Mouse (Mus musculus) frontal cortex, postnatal 25 days (tissue): ENCODE results near the gene Slc2a10.

Source experiments
- DNase-seq, 2 experiments: peaks; one replicate each; pipeline ENCODE4 v3.0.0; 2022; ENCODE audit warnings: low spot score in 2 of 2

Slc2a10 gene

GRCm38 (mm10) chr2:165503259-165504203 lies at the start of gene Slc2a10:
Gene Slc2a10 (plus strand): TSS chr2:165503787.
- DNase-seq, result no peak

GRCm38 (mm10) chr2:165456710-165457109 lies 46.9 kb upstream of the Slc2a10 start:
- no peak for DNase-seq

- no peak for DNase-seq
Observed at GRCm38 (mm10) chr2:165458189-165458588, 45.4 kb upstream of the Slc2a10 start.

GRCm38 (mm10) chr2:165459663-165460062 lies 43.9 kb upstream of the Slc2a10 start:
- DNase-seq, result no peak

- no peak for DNase-seq
Observed at GRCm38 (mm10) chr2:165467824-165468452, 35.6 kb upstream of the Slc2a10 start.

- DNase-seq, result no peak
Observed at GRCm38 (mm10) chr2:165470167-165470566, 33.4 kb upstream of the Slc2a10 start.

DNA sequence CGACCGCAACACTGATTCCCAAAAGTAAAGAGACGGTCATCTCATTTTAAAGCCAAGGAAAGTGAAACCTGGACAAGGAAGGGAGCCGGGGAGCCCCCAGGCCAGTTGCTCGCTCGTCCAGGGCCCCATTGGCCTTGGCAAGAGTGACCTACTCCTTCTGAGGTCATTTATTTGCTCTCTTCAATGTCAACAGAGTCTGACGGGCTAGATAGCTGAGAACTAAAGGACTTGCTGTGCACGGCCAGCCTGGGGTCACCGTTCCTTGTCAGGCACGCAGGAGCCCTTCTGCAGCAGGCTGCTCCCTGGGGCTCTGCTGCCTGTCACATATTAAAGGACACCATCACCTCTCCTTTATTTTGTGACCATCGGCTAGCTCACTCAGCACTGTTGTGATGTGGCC lies 31.6 kb upstream of the Slc2a10 start:
- no peak for DNase-seq

GRCm38 (mm10) chr2:165473003-165473402 lies 30.6 kb upstream of the Slc2a10 start, which contains the start of gene Slc13a3:
Gene Slc13a3 (minus strand): TSS chr2:165473230.
- DNase-seq, result no peak

DNA sequence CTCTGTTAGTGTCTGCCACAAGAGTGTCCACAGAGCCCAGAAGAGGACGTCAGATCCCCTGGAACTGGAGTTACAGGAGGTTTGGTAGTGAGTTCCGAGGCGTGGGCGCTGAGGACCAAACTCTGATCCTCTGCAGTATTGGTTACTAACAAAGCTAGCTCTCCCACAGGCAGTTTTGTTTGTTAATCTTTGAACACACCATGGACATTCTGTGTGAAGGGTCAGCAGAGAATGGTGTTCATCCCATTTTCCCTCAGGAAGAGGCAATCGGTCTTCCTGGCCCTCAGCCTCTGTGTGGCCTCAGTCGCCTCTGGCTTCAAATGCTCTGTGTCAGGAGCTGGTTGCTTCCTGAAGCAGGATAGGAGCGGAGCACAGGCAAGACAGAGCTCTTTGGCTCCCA lies 28.2 kb upstream of the Slc2a10 start:
- DNase-seq, result no peak

DNA sequence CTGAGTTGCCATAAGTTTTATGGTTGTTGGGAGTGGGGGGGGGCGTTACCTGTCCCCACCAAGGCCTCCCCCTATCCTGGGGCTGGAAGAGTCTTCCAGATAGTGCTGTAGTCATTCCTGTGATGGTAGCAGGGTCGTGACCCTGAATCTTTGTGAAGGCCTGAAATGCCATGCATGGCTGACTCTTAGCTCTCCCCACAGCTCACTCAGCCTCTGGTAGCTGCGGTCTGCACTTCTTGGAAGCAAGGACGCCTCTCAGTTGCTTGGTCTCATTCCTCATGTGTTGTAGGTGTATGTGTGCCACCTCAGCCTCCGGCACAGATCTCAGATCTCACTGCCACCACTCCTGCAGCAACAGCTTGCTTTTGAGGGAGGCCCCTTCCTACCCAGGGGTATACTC lies 27.7 kb upstream of the Slc2a10 start:
- no peak for DNase-seq

DNA sequence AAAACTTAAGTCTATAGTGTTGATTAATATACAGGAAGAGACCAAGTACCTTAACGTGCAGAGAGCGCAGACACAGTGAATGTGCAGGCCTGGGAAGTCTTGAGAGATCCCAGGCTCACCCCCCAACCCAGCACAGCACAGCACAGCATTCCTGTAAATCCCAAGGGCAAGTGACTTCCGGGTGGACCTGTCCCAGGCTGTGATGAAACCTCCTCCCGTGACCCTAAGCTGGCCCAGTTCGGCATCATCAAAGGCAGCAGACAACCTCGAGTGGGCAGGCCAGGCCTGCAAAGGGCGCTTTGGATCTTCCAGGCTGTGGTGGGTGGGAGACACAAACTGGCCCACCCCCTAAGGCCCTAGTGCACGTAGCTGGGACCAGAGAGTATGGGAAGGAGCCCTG lies 21.6 kb upstream of the Slc2a10 start:
- DNase-seq, result no peak

DNA sequence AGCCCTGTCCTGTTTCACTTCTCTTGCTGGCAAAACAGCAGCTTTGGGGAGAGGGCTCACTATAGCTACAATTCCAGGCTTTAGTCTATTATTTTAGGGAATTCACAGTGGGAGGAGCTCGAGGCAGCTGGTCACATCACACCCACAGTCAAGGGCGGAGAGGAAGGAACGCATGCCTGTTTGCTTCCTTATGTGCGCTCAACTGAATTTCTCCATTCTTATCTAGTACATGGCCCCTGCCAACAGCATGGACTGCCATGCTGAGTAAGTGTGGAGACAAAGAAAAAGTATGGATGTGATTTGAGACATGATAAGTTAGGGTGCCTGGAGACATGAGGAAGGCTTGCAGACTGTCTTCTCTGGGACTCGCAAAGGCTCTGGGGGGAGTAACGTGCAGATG lies 19.4 kb upstream of the Slc2a10 start:
- no peak for DNase-seq

GRCm38 (mm10) chr2:165485826-165486225 lies 17.8 kb upstream of the Slc2a10 start:
- DNase-seq, result no peak

GRCm38 (mm10) chr2:165486401-165486800 lies 17.2 kb upstream of the Slc2a10 start:
- DNase-seq, result no peak

DNA sequence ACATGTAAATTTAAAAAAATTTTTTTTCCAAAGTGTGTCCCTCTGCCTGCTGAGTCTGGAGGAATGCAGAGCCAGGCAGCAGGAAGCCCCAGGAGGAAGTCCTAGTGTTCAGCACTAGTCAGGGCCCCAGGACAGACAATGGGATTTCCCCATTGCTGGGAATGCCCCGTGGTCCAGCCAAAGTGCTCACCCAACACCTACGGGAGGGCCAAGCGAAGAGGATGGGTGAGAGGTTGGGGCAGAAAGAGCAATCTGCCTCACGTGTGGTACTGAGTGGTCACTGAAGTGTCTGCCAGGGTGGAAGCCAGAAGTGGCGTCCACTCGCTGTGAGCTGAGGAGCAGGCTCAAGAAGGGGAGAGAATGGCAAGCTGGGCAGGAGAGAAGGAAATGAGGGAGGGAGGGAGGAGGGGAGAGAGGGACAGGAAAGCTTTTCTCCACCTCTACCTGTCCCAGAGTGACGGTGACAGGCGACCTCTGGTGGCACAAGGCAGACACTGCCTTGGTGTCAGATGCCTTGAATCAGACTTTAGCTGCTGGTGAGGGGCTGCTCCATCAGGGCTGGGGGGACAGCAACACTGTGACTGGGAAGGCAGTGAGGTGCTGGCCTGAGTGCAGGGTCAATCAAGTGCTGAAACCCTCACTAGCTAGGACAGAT lies 16.6 kb upstream of the Slc2a10 start:
- DNase-seq, result peak in 1 of 2 experiments; percentile 56

- DNase-seq, result peak; percentile 68 to 72
Observed at GRCm38 (mm10) chr2:165492648-165493553, 10.7 kb upstream of the Slc2a10 start, which contains the start of gene Trp53rka. Gene Trp53rka (minus strand): TSS chr2:165493324.

DNA sequence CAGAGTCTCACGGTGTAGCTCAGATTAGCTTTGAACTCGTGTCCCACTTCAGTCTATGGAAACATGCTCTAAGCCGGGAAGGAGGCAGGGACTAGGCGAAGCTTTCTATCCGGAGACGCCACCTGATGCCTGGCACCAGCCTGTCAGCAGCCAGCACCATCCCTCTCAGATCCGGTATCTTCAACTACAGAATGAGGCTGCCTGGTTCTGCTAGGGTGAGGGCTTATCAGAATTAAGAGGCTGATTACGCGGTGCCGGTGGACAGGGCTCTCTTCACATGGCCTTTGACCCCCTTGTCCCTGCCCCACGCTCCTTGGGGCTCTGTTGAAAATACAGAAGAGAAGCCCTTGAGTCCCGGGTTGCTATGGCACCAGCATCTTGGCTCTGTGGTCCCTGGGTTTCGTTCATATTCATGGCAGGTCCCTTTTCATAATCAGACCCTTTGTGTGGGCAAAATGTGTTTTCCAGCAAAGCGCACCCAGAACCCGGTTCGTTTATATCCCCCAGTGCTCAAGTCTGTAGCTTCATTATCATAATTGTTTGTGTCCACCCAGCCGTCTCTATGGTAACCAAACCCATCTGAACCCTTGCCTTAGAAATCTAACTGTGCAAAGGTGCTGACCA lies 9.9 kb upstream of the Slc2a10 start:
- peak in 1 of 2 experiments; percentile 27 for DNase-seq

- DNase-seq, result no peak
Observed at GRCm38 (mm10) chr2:165494495-165494894, 9.1 kb upstream of the Slc2a10 start.

GRCm38 (mm10) chr2:165496251-165496650 lies 7.3 kb upstream of the Slc2a10 start:
- peak; percentile 51 to 65 for DNase-seq

DNA sequence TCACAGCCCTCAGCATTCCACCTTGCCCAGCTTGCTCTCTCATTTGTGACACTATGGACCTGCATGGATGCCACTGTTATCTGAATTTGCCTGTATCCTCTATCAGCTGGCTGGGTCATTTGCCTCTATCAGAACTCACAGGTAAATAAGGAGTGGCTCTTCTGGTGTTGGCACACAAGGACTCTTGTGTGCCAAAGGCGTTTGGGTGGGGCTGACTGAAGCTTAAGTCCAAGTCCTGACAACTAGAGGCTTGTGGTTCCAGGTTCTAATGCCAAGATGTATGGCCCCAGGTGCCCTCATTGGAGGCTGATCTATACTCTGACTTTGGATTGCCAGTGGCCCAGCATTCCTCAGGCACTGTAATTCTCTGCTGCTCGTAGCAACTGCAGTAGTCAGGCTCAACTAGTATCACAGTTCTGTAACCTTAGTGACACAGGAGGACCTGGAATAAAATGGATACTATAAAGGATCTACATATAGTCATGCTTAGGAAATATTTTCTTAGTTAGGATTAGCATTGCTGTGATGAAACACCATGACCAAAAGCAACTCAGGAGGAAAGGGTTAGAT lies 5.8 kb upstream of the Slc2a10 start:
- no peak for DNase-seq
